Mouse (Mus musculus) olfactory bulb, adult 2 months (tissue): ENCODE results near the gene Grip1.

Experiments
- CTCF ChIP-seq: fragments of 200-500 bp; IDR thresholded peaks from 2 replicates; pipeline ENCODE4 v1.5.1; 2012; ENCODE audit warnings: low read depth, mild to moderate bottlenecking, low read length, moderate library complexity; ENCODE audit not compliant: insufficient read depth
- POLR2A ChIP-seq: fragments of 200-500 bp; IDR thresholded peaks from 2 replicates; pipeline ENCODE4 v1.6.1; 2012; ENCODE audit warnings: mild to moderate bottlenecking, low read depth, low read length, moderate library complexity; ENCODE audit not compliant: insufficient read depth

GRCm38 (mm10) chr10:119435818-119436217, 17.8 kb upstream of the Grip1 start:
- no peak for TF ChIP-seq CTCF
- TF ChIP-seq POLR2A, result no peak
